Mouse (Mus musculus) ES-E14 (cell line): ENCODE data around the gene Hoxa13.

Experiments
- CHD2 ChIP-seq: IDR thresholded peaks from 2 replicates; pipeline ENCODE4 v1.6.1; 2014; ENCODE audit warnings: mild to moderate bottlenecking, low read depth, low read length, inconsistent platforms
- HCFC1 ChIP-seq: IDR thresholded peaks from 2 replicates; pipeline ENCODE4 v1.6.1; 2012; ENCODE audit warnings: low read length, inconsistent platforms, borderline replicate concordance; ENCODE audit not compliant: insufficient read depth
- MAFK ChIP-seq: IDR thresholded peaks from 2 replicates; pipeline ENCODE4 v1.6.1; 2014; ENCODE audit warnings: mild to moderate bottlenecking, low read depth, low read length, inconsistent platforms; ENCODE audit not compliant: insufficient read depth
- ZC3H11A ChIP-seq: IDR thresholded peaks from 2 replicates; pipeline ENCODE4 v1.6.1; 2012; ENCODE audit warnings: low read depth, mild to moderate bottlenecking, inconsistent platforms, low read length, borderline replicate concordance
- ZNF384 ChIP-seq: IDR thresholded peaks from 2 replicates; pipeline ENCODE4 v1.6.1; 2012; ENCODE audit warnings: low read depth, low read length, inconsistent platforms

- no peak for TF ChIP-seq CHD2
- no peak for TF ChIP-seq ZC3H11A
- TF ChIP-seq HCFC1 = no peak
- TF ChIP-seq ZNF384 = no peak
- no peak for TF ChIP-seq MAFK
Observed at GRCm38 (mm10) chr6:52230516-52231165, 30.0 kb downstream of the Hoxa13 start, which contains the start of gene Hoxa9.
